Mouse (Mus musculus): ENCODE data around the gene Efcab11.

Gene Efcab11

GRCm38 (mm10) chr12:99884269-99885261 lies at the start of gene Efcab11, which contains the start of gene Tdp1:
TSS of gene Efcab11 (minus strand) at chr12:99884439.
TSS of gene Tdp1 (plus strand) at chr12:99884517.
- DNase-seq, result peak; percentile 89

- DNase-seq, result no peak
Measured at GRCm38 (mm10) chr12:99933630-99934029, 49.4 kb upstream of the Efcab11 start.

GRCm38 (mm10) chr12:99932245-99932644 lies 48.0 kb upstream of the Efcab11 start:
- no peak for DNase-seq

GRCm38 (mm10) chr12:99929160-99929559 lies 44.9 kb upstream of the Efcab11 start:
- no peak for DNase-seq

DNA sequence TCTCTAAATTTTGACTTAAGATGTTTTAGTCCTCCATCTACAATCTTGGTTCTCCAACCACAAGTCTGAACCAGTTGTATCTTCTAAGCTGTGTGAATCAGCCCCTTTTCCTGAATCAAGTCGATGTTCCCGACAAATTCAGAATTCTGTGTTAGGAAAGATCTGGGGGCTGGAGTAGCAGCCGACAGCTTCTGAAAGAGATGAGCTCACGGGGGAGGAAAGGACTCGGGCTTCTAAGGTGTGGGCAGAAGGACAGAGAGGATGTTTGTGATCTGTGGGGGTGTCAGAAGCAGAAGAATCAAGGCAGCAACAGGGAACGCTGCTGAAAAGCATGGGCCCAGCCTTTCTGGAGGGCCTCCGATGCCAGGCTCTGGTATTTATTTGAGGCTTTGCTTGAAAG lies 44.1 kb upstream of the Efcab11 start:
- no peak for DNase-seq

DNA sequence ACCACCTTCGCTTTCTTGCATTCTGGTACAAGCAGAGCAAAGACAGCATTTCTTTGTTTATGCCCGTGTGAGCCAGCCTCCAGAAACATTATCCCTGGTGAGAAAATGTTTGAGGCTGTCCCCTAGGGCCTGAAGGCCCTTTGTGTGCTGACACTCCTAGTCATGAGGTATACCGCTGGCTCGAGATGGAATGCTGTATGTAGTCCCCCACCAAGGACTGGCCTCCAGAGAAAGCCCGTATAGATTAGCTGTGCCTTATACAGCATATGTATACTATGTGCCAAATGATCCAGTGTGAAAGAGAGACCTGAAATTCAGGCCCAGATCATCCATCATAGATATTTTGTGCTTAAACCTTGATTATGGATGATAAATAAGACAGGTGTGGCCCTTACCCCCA lies 39.5 kb upstream of the Efcab11 start:
- DNase-seq, result no peak

GRCm38 (mm10) chr12:99923131-99923606 lies 38.9 kb upstream of the Efcab11 start:
- no peak for DNase-seq

GRCm38 (mm10) chr12:99921045-99921444 lies 36.8 kb upstream of the Efcab11 start:
- no peak for DNase-seq

DNA sequence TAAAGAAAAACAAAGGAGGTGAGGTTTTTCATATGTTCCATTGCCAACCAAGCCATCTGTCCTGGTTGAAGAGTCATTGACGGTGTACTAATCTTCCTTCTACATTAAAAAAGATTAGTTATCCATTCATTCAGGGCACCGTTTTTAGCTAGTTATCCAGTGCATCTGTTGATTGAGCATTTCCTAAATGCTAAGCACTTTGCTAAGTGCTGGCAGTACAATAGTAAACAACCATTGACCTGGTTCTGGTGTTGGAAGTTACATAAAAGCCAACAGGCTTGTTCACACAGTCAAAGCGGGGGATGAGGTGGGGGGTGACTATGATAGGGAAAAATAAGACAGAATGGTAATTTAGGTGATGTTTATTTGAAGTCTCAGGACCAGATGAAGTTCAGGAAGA lies 35.4 kb upstream of the Efcab11 start:
- no peak for DNase-seq

DNA sequence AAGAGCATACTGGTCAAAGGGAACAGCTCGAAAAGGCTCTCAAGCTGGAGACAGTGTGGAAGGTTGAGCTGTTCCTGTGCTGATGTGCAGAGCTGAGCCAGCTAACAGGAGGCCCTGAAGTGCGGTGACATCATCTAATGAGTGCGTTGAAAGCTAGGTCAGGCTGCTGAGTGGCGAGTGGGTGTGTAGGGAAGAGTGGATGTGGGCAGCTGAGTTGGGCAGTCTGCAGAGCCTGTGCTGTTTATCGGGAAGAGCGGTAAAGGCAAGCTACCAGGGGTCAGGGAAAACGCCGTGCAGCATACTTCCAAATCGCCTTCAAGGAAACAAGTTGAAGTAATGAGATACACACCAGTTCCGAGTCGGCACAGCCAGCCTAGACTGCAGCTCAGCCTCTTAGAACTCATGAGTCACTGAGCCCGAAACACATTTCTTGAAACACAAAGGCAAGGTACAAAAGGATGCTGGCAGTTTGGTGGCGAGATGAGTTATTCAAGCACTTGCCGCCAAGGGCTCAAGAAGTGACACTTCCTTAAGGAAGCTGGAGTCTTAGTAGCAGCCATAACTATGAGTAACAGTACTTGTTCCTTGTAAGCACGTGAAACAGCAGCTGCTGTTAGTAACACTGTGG lies 33.7 kb upstream of the Efcab11 start:
- no peak for DNase-seq

- DNase-seq, result peak; percentile 38
Measured at GRCm38 (mm10) chr12:99911466-99911865, 27.2 kb upstream of the Efcab11 start.

DNA sequence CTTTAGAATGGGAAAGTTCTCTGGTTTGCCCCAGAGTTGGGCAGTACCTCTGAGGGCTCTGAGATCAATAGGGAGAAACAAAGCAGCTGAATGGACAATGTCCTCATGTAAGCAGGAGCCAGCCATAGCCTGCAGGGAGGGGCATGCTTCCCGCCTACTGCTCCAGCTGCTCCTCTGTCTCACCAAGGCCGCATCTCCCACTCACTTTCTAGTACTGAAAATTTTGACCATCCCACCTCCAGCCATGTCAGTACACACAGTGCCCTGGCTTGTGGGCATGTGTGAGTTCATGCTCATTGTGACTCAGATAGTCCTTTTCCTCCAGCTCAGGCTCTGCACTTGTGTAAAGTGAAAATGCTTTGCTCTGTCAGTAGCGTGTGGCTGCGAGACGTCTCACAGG lies 20.3 kb upstream of the Efcab11 start:
- no peak for DNase-seq

- DNase-seq, result no peak
Measured at GRCm38 (mm10) chr12:99902867-99903370, 18.7 kb upstream of the Efcab11 start.

GRCm38 (mm10) chr12:99901973-99902866 lies 18.0 kb upstream of the Efcab11 start:
- peak; percentile 24 for DNase-seq

DNA sequence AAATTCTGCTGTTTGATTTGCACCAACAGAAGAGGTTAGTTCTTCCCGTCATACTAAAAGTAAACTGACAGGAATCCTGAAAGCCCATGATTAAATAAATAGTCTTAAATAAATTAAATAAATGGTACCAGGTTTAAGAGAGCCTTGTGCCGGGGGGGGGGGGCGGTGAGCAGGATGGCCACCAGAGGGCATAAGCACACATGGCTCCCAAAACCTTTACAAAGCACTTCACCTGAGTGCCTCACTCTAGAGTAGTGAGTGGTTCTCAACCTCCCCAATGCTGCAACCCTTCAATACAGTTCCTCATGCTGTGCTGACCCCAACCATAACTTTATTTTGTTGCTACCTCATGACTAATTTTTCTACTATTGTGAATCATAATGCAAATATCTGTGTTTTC lies 15.8 kb upstream of the Efcab11 start:
- no peak for DNase-seq

DNA sequence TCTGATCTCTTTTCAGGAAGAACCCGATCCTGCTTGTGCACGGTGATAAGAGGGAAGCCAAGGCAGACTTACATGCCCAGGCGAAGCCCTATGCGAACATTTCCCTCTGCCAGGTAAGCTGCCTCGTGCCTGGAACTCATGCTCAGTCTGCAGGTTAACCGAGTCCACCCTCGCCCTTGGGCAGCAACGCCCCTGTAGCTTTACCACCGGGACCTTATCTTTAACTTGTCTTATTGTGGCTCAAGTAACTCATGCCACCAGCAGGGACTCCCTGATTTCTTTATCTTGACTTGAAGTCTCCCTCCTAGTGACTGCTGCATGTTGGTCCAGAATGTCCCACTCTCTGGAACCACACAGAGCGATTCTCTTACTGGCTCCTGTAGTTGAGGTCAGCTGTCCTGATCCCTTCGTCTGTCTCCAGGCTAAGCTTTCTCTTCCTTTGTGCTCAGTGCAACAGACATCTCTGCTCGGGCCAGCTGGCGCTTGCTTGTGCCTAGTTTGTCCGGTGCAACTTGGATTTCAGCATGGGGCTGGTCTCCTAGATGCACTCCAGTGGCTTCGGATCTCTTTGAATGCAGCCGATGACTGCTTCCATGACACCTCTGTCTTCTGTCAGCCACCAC lies 14.1 kb upstream of the Efcab11 start:
- no peak for DNase-seq

GRCm38 (mm10) chr12:99897846-99898245 lies 13.6 kb upstream of the Efcab11 start:
- no peak for DNase-seq

GRCm38 (mm10) chr12:99885282-99885901 lies 1.2 kb upstream of the Efcab11 start:
- DNase-seq, result no peak

- peak; percentile 21 for DNase-seq
Measured at GRCm38 (mm10) chr12:99883713-99884105, 530 bp downstream of the Efcab11 start.

GRCm38 (mm10) chr12:99883000-99883712 lies 1.1 kb downstream of the Efcab11 start:
- peak; percentile 87 for DNase-seq

- no peak for DNase-seq
Measured at GRCm38 (mm10) chr12:99874609-99875008, 9.6 kb downstream of the Efcab11 start.
